Comparison of ENCODE assay signal across 27 mouse cellular contexts in the genomic region with DNA sequence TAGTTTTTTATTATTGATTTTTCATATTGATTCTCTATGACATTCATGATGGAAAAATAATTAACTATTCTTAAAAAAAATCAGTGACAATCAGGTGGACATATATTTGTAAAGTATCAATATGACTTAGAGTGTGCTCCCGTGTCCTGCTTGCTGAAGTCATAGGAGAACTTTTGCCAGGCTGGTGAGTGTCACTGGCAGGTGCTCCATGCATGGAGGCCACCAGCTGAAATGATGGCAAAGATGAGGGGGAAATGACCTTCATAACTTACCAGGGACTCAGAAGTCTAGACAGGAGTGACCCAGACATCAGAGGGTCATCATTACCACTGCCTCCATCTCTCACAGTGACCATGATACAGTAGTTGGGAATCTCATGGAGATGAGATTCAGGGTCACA.
"Had no signal": no experiment of that assay in that cellular context is flagged by ENCODE, and none has a peak within 500 bp of the region (broad histone marks: within the 10 kb centered on the region; RNA-seq: fewer than 3 reads in every experiment).

No protein-coding gene starts in this region.

- H3K27ac ChIP-seq: embryonic facial prominence, embryonic 10.5 days; embryonic facial prominence, embryonic 12.5 days; embryonic facial prominence, embryonic 13.5 days; embryonic facial prominence, embryonic 15.5 days; forebrain, embryonic 10.5 days; forebrain, embryonic 12.5 days; forebrain, embryonic 13.5 days; forebrain, embryonic 15.5 days; gastrocnemius, adult 2 months; heart, adult 2 months had no signal

- H3K9me3 ChIP-seq: embryonic facial prominence, embryonic 10.5 days; embryonic facial prominence, embryonic 12.5 days; embryonic facial prominence, embryonic 13.5 days; embryonic facial prominence, embryonic 15.5 days; forebrain, embryonic 10.5 days; forebrain, embryonic 12.5 days; forebrain, embryonic 13.5 days; forebrain, embryonic 15.5 days had no signal

- H3K36me3 ChIP-seq: embryonic facial prominence, embryonic 10.5 days; embryonic facial prominence, embryonic 12.5 days; embryonic facial prominence, embryonic 13.5 days; embryonic facial prominence, embryonic 15.5 days; forebrain, embryonic 10.5 days; forebrain, embryonic 12.5 days; forebrain, embryonic 15.5 days had no signal

- H3K4me3 ChIP-seq: embryonic facial prominence, embryonic 10.5 days; embryonic facial prominence, embryonic 12.5 days; embryonic facial prominence, embryonic 13.5 days; embryonic facial prominence, embryonic 15.5 days; erythroblast, embryonic 14.5 days; forebrain, embryonic 10.5 days; forebrain, embryonic 12.5 days; forebrain, embryonic 13.5 days; forebrain, embryonic 15.5 days; gastrocnemius, adult 2 months; heart, adult 2 months had no signal

- H3K27me3 ChIP-seq: embryonic facial prominence, embryonic 12.5 days; embryonic facial prominence, embryonic 13.5 days; embryonic facial prominence, embryonic 15.5 days; forebrain, embryonic 12.5 days; forebrain, embryonic 13.5 days; forebrain, embryonic 15.5 days had no signal

- H3K4me1 ChIP-seq: embryonic facial prominence, embryonic 12.5 days; embryonic facial prominence, embryonic 13.5 days; embryonic facial prominence, embryonic 15.5 days; forebrain, embryonic 12.5 days; forebrain, embryonic 13.5 days; forebrain, embryonic 15.5 days had no signal

- DNase-seq: cerebellum, adult 2 months; cerebellum, adult 8-10 months; cerebellum, adult 9-10 months; cerebellum, adult 9-11 months; cerebellum, postnatal 10 days; cerebellum, postnatal 14 days; cerebellum, postnatal 25 days; cerebellum, postnatal 36 days; embryo, embryonic 11 days; forebrain, postnatal 0 days; gastrocnemius, adult 2 months; gastrocnemius, postnatal 25 days; gastrocnemius, postnatal 36 days; heart, adult 11 months; heart, adult 18-20 months; heart, adult 2 months had no signal

- ATAC-seq: forebrain, embryonic 13.5 days; forebrain, embryonic 14.5 days; forebrain, embryonic 15.5 days; forebrain, embryonic 16.5 days; forebrain, postnatal 0 days had no signal

- H3K9ac ChIP-seq: embryonic facial prominence, embryonic 12.5 days; embryonic facial prominence, embryonic 13.5 days; embryonic facial prominence, embryonic 15.5 days; forebrain, embryonic 12.5 days; forebrain, embryonic 13.5 days; forebrain, embryonic 15.5 days; forebrain, postnatal 0 days had no signal

- H3K4me2 ChIP-seq: embryonic facial prominence, embryonic 12.5 days; embryonic facial prominence, embryonic 13.5 days; embryonic facial prominence, embryonic 15.5 days; forebrain, embryonic 12.5 days; forebrain, embryonic 13.5 days; forebrain, embryonic 15.5 days had no signal
